Mouse (Mus musculus) frontal cortex, postnatal 25 days (tissue): ENCODE results near the gene Mroh2a.
A peak's percentile ranks its signal among the peaks of the same experiment; 100 is the strongest.
"Not testable (repeated sequence)": the region's sequence is repeated elsewhere in the genome, so short reads cannot be mapped to it uniquely, and the experiment has no call there.

Experiments
- DNase-seq, 2 experiments: peaks; one replicate each; pipeline ENCODE4 v3.0.0; 2022; ENCODE audit warnings: low spot score in 2 of 2

Mroh2a gene

GRCm38 (mm10) chr1:88218591-88218990, 8.2 kb upstream of the Mroh2a start:
- no peak for DNase-seq

GRCm38 (mm10) chr1:88219054-88219453, 7.7 kb upstream of the Mroh2a start:
- no peak for DNase-seq

- DNase-seq, result no peak
These were observed 6.5 kb upstream of the Mroh2a start for GRCm38 (mm10) chr1:88220336-88220735.

GRCm38 (mm10) chr1:88222216-88222615, 4.6 kb upstream of the Mroh2a start:
- no peak for DNase-seq

GRCm38 (mm10) chr1:88223011-88223515, 3.7 kb upstream of the Mroh2a start:
- peak in 1 of 2 experiments; percentile 7 for DNase-seq

GRCm38 (mm10) chr1:88223591-88223990, 3.2 kb upstream of the Mroh2a start:
- DNase-seq, result peak in 1 of 2 experiments; percentile 8

GRCm38 (mm10) chr1:88224029-88224776, 2.6 kb upstream of the Mroh2a start:
- DNase-seq, result peak in 1 of 2 experiments; percentile 7

GRCm38 (mm10) chr1:88225301-88225700, 1.5 kb upstream of the Mroh2a start:
- DNase-seq, result not testable (repeated sequence)

- peak in 1 of 2 experiments; percentile 4 for DNase-seq
These were observed 1.0 kb upstream of the Mroh2a start for GRCm38 (mm10) chr1:88225741-88226140.

GRCm38 (mm10) chr1:88227482-88227881, 696 bp downstream of the Mroh2a start:
- DNase-seq, result peak in 1 of 2 experiments; percentile 3

- peak in 1 of 2 experiments; percentile 3 for DNase-seq
These were observed 1.3 kb downstream of the Mroh2a start for GRCm38 (mm10) chr1:88228121-88228520.

- no peak for DNase-seq
These were observed 2.8 kb downstream of the Mroh2a start for GRCm38 (mm10) chr1:88229566-88229965.

- no peak for DNase-seq
These were observed 3.2 kb downstream of the Mroh2a start for GRCm38 (mm10) chr1:88229986-88230385.

GRCm38 (mm10) chr1:88230421-88230820, 3.6 kb downstream of the Mroh2a start:
- DNase-seq, result no peak

- no peak for DNase-seq
These were observed 4.4 kb downstream of the Mroh2a start for GRCm38 (mm10) chr1:88230981-88231802.

GRCm38 (mm10) chr1:88231803-88232499, 5.2 kb downstream of the Mroh2a start:
- no peak for DNase-seq

- no peak for DNase-seq
These were observed 6.0 kb downstream of the Mroh2a start for GRCm38 (mm10) chr1:88232664-88233380.

GRCm38 (mm10) chr1:88233421-88234247, 6.8 kb downstream of the Mroh2a start:
- no peak for DNase-seq

- DNase-seq, result no peak
These were observed 7.4 kb downstream of the Mroh2a start for GRCm38 (mm10) chr1:88234248-88234610.

- no peak for DNase-seq
These were observed 7.9 kb downstream of the Mroh2a start for GRCm38 (mm10) chr1:88234646-88235045.
